Mouse (Mus musculus): ENCODE data around the gene Nemp1. TPM values are rescaled to one million over a fixed set of nuclear protein-coding genes. Genes with fewer than 3 reads are reported as not detected.

Nemp1 gene
- polyA plus RNA-seq, 1 experiment from 2014 or later = 5.0 TPM

DNA sequence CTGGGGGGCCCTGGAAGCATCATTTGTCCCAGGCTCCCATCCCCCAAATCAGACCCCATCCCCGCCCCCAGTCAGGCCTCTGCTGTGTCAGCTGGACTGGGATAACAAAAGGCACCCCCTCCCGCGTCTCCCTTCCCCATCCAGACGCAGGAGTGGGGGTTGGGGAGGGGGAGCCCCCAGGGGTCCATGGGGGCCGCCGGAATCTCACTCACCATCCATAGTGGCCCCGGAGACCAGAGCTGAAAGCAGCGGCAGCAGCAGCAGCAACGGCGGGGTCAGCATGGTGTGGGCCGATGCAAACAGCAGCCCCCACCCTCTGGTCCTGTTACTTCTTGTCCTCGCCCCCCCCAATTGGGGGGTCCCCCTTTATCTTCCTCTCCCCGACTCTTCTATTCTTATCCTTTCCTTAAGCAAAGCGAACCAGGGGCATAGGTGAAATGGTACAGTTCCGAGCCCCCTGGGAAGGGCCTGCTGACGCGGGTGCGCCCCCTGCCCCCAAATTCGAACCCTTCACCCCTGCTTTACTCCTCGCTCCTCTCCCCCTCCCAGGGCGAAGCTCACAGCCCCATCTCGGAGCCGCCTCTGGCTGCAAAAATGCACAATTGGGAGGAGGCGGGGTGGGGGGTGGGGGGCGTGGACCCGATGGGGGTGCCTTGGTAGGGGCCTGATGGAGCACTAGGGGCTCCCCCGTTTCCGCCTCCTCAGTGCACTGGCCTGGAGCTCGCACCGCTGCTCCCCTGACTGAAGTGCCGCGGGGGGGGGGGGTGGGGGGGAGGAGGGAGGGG, 46.1 kb upstream of the Nemp1 start, which contains the start of gene Lrp1:
Gene Lrp1, minus strand, starts transcription at position 743 of the 785 bp plus-strand sequence.
- H3K4me3 ChIP-seq (ENCODE audit: low read depth, low read length) = peak within 1 kb of the TSS; percentile 62
- H3K9ac ChIP-seq (replicated peaks; ENCODE audit: low read depth) = peak within 1 kb of the TSS; percentile 66
- no peak for DNase-seq (ENCODE audit: low spot score)
- peaks cover 9% of the 10 kb centered on the region for H3K4me1 ChIP-seq (ENCODE audit: insufficient read depth, low read depth, low read length)
- H3K27ac ChIP-seq (ENCODE audit: low read length) = peak within 1 kb of the TSS; percentile 98
- ATAC-seq = peak; percentile 46
- H3K27me3 ChIP-seq (replicated peaks; ENCODE audit: insufficient read depth, low read length) = peaks cover 3% of the 10 kb centered on the region; the same call in 1 of the 2 replicates
- TF ChIP-seq EP300 (IDR thresholded peaks at IDR 0.05) (no peak), CTCF (IDR thresholded peaks at IDR 0.05) (no peak)
- H3K4me2 ChIP-seq (replicated peaks; ENCODE audit: low read depth, low read length) = peak within 1 kb of the TSS; percentile 96
- 1% methylated on average over 19 of the region's 32 CpGs for WGBS
- no peaks in the 10 kb centered on the region for H3K9me3 ChIP-seq (ENCODE audit: low read length)
- no peaks in the 10 kb centered on the region for H3K36me3 ChIP-seq (ENCODE audit: insufficient read depth, low read length)

DNA sequence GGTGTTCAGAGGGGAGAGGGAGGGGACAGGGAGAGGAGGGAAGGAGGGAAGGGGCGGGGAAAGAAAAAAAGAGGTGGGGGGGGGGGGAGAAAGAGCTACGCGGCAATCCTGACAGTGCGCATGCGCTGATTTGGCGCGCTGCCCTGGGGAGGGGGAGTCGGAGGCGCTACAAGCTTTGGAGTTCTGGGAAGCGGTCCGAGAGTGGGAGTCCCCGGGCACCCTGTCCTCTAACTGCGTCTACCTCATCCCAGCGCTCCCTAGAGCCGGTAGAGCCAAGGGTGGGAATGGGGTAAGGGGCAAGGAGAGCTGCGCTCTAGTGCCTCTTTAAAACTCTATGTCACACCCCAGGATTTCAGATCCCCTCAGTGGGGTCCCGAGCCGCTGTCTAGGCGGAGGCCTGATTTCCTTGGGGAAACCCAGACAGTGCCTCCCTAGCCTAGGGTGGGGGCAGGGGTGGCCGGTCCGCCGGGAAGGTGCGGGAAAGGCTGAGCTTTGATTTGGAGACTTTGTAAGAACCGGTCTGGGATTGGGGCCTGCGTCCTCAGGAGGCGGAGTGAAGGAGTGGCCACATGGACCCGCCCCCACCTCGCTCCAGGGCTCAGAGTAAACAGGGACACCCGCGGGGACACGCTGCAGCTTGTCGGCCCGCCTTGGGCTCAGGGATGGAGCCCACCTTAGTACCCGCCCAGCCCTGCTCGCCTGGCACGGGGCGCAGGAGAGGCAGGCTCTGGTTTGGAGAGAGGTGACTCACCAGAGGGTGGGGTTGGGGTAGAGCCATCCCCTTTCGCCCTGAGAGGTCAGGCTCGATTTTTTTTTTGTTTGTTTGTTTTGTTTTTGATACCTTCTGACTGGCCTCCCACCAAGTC, 45.3 kb upstream of the Nemp1 start:
- 3% methylated on average over 27 of the region's 39 CpGs for WGBS

DNA sequence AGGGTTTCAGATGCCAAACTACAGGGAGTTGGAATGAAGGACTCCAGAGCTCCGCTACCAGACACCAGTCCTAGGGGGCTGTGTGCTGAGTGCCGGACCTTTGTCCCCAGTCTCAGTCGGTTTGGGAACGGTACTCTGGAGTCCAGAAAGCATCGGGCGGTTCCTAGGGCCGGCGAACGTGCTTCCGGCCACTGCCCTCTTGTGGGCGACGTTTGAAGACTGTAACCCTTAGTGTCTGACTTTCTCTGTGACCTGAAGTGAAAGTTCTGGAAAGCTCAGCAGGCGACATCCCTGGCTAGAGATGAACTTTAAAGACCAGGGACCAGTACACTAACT, 44.7 kb upstream of the Nemp1 start:
- H3K4me1 ChIP-seq (ENCODE audit: insufficient read depth, low read depth, low read length) = no peaks in the 10 kb centered on the region; the same call in none of the 2 replicates
- no peaks in the 10 kb centered on the region for H3K36me3 ChIP-seq (ENCODE audit: insufficient read depth, low read length)
- peak overlapping the region; percentile 96 for H3K4me2 ChIP-seq (replicated peaks; ENCODE audit: low read depth, low read length)
- peak overlapping the region; percentile 62 for H3K4me3 ChIP-seq (ENCODE audit: low read depth, low read length)
- ATAC-seq (peak; percentile 63), DNase-seq (ENCODE audit: low spot score) (peak; percentile 92)
- peak overlapping the region; percentile 98 for H3K27ac ChIP-seq (ENCODE audit: low read length)
- under 1% methylated on average over 13 of the region's 13 CpGs for WGBS
- H3K27me3 ChIP-seq (replicated peaks; ENCODE audit: insufficient read depth, low read length) = peaks cover 3% of the 10 kb centered on the region; the same call in 1 of the 2 replicates
- no peaks in the 10 kb centered on the region for H3K9me3 ChIP-seq (ENCODE audit: low read length)
- H3K9ac ChIP-seq (replicated peaks; ENCODE audit: low read depth) = peak overlapping the region; percentile 66
- TF ChIP-seq CTCF (IDR thresholded peaks at IDR 0.05) = peak; percentile 77
- TF ChIP-seq EP300 (IDR thresholded peaks at IDR 0.05) = no peak; the same call in 1 of the 2 replicates

More for the DNA sequence above, 45.3 kb upstream of the Nemp1 start:
- Histone ChIP-seq H3K36me3 (ENCODE audit: insufficient read depth, low read length) (no peaks in the 10 kb centered on the region), H3K9ac (replicated peaks; ENCODE audit: low read depth) (peak overlapping the region; percentile 66), H3K27ac (ENCODE audit: low read length) (peak overlapping the region; percentile 98), H3K27me3 (replicated peaks; ENCODE audit: insufficient read depth, low read length) (peaks cover 3% of the 10 kb centered on the region; the same call in 1 of the 2 replicates), H3K4me1 (ENCODE audit: insufficient read depth, low read depth, low read length) (peaks cover under 1% of the 10 kb centered on the region), H3K4me3 (ENCODE audit: low read depth, low read length) (peak overlapping the region; percentile 62), H3K4me2 (replicated peaks; ENCODE audit: low read depth, low read length) (peak overlapping the region; percentile 96), H3K9me3 (ENCODE audit: low read length) (no peaks in the 10 kb centered on the region)
- DNase-seq (ENCODE audit: low spot score) (peak; percentile 97), ATAC-seq (peak; percentile 88)
- TF ChIP-seq CTCF (IDR thresholded peaks at IDR 0.05) (no peak), EP300 (IDR thresholded peaks at IDR 0.05) (peak; percentile 57)

DNA sequence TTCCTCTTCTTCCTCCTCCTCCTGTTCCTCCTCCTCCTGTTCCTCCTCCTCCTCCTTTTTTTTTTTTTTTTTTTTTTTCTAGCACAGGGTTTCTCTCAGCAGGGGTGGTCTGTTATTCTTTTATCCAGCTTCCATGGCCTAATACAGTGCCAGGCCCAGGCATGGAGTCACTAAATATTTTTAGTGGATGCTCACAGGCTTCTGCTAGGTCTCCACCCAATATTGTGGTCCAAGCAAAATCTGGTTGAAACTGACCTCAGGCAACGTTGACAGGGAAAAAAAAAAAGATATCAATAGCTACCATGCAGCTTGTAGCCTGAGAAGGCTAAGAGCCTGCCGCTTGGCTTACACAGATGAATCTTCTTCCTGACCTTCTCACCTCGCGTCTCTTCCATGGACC, 44.0 kb upstream of the Nemp1 start:
- Histone ChIP-seq H3K27me3 (replicated peaks; ENCODE audit: insufficient read depth, low read length) (peaks cover 3% of the 10 kb centered on the region; the same call in 1 of the 2 replicates), H3K9me3 (ENCODE audit: low read length) (no peaks in the 10 kb centered on the region), H3K9ac (replicated peaks; ENCODE audit: low read depth) (no peak overlapping the region), H3K36me3 (ENCODE audit: insufficient read depth, low read length) (no peaks in the 10 kb centered on the region), H3K4me3 (ENCODE audit: low read depth, low read length) (no peak overlapping the region), H3K27ac (ENCODE audit: low read length) (peak overlapping the region; percentile 98), H3K4me2 (replicated peaks; ENCODE audit: low read depth, low read length) (peak overlapping the region; percentile 96; the same call in 1 of the 2 replicates), H3K4me1 (ENCODE audit: insufficient read depth, low read depth, low read length) (no peaks in the 10 kb centered on the region; the same call in none of the 2 replicates)
- TF ChIP-seq CTCF (IDR thresholded peaks at IDR 0.05) (no peak), EP300 (IDR thresholded peaks at IDR 0.05) (no peak)
- no peak for DNase-seq (ENCODE audit: low spot score)
- 70% methylated on average over 4 of the region's 4 CpGs for WGBS
- ATAC-seq = no peak

DNA sequence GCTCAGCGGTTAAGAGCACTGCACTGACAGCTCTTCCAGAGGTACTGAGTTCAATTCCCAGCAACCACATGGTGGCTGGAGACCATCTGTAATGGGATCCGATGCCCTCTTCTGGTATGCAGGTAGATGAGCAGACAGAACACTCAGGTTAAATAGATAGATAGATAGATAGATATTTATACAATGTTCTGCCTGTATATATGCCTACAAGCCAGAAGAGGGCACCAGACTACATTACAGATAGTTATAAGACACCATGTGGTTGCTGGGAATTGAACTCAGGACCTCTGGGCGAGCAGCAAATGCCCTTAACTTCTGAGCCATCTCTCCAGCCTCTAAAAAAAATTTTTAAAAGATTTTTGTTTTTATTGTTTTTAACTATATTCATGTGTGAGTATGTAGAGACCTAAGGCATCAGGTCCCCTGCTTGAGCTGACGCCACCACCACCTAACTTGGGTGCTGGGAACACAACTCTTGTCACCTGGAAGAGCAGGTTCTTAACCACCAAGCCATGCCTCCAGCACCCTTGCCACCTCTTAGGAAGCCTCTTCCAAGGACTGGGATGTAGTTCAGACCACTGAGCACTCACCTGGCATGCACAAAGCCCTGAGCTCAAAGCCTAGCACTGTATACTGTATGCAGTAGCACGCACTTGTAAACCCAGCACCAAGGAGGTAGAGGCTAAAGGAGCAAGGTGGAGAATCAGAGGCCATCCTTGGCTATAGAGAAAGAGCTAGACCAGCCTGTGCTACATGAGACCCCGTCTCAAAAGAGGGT, 43.1 kb upstream of the Nemp1 start:
- peaks cover 3% of the 10 kb centered on the region; the same call in 1 of the 2 replicates for H3K27me3 ChIP-seq (replicated peaks; ENCODE audit: insufficient read depth, low read length)

More for the DNA sequence above, 43.1 kb upstream of the Nemp1 start:
- no peaks in the 10 kb centered on the region; the same call in 1 of the 2 replicates for H3K4me1 ChIP-seq (ENCODE audit: insufficient read depth, low read depth, low read length)
- no peak overlapping the region for H3K9ac ChIP-seq (replicated peaks; ENCODE audit: low read depth)
- no peak for DNase-seq (ENCODE audit: low spot score)
- no peaks in the 10 kb centered on the region for H3K9me3 ChIP-seq (ENCODE audit: low read length)
- ATAC-seq = no peak
- no peak overlapping the region for H3K27ac ChIP-seq (ENCODE audit: low read length)
- no peak overlapping the region for H3K4me2 ChIP-seq (replicated peaks; ENCODE audit: low read depth, low read length)
- no peaks in the 10 kb centered on the region for H3K36me3 ChIP-seq (ENCODE audit: insufficient read depth, low read length)
- WGBS = 90% methylated on average over 6 of the region's 6 CpGs
- peak; percentile 32; the same call in 1 of the 2 replicates for TF ChIP-seq CTCF (IDR thresholded peaks at IDR 0.05)
- TF ChIP-seq EP300 (IDR thresholded peaks at IDR 0.05) = no peak
- H3K4me3 ChIP-seq (ENCODE audit: low read depth, low read length) = no peak overlapping the region
